Mouse (Mus musculus): ENCODE results near the gene Mdm1. TPM values are rescaled to one million over a fixed set of nuclear protein-coding genes. Genes with fewer than 3 reads are reported as not detected.
"Not testable (repeated sequence)": the region's sequence is repeated elsewhere in the genome, so short reads cannot be mapped to it uniquely, and the experiment has no call there.

The Mdm1 gene
- total RNA-seq, 2 experiments from 2014 or later: 7.6 to 7.8 TPM

GRCm38 (mm10) chr10:118204642-118205041 lies 63.0 kb downstream of the Mdm1 start, which contains the start of gene Il22:
Il22 (plus strand) TSS chr10:118204942.
- no peak for DNase-seq (ENCODE audit: low spot score in 2 of 2)

GRCm38 (mm10) chr10:118215719-118216393 lies 74.2 kb downstream of the Mdm1 start:
- not testable (repeated sequence) for DNase-seq (ENCODE audit: low spot score in 2 of 2)

Other genes with a start within 250 kb of the Mdm1 start
- gene Il22, start 63.1 kb downstream of the Mdm1 start, total RNA-seq (2021): not detected
- gene Gm32717, start 99.0 kb downstream of the Mdm1 start, total RNA-seq (2021): under 1 TPM; 0.77 to 0.86 TPM
- gene Gm32802, start 116.9 kb downstream of the Mdm1 start, total RNA-seq (2021): under 1 TPM; 0.77 to 0.86 TPM
- not detected for gene Iltifb, start 153.2 kb downstream of the Mdm1 start, total RNA-seq (2021)
- gene Gm9040, start 185.2 kb downstream of the Mdm1 start, total RNA-seq (2021): not detected
- gene Gm9044, start 190.6 kb downstream of the Mdm1 start, total RNA-seq (2021): not detected
- not detected for gene Gm9045, start 196.0 kb downstream of the Mdm1 start, total RNA-seq (2021)
- not detected for gene Gm9046, start 201.4 kb downstream of the Mdm1 start, total RNA-seq (2021)
- gene Gm9048, start 206.9 kb downstream of the Mdm1 start, total RNA-seq (2021): not detected
- not detected for gene Gm9049, start 212.3 kb downstream of the Mdm1 start, total RNA-seq (2021)

Data from left cerebral cortex, adult 18-20 months (tissue).